Comparison of ENCODE assay signal across 7 mouse cellular contexts in genomic region chr7:15955509-15955908, GRCm38 (mm10). TPM values are rescaled to one million over a fixed set of nuclear protein-coding genes. Genes with fewer than 3 reads are reported as not detected.
DNase-seq lines count a peak whose midpoint lies in the region; ATAC-seq lines count a peak whose summit lies in the region.

No protein-coding gene starts in this region.

- H3K9me3 ChIP-seq in forebrain, embryonic 12.5 days, result no peaks in the 10 kb centered on the region
- no peaks in the 10 kb centered on the region for H3K9me3 ChIP-seq in intestine, embryonic 16.5 days (ENCODE audit: control insufficient read depth, low read length)
- H3K9me3 ChIP-seq in midbrain, embryonic 10.5 days (replicated peaks), result peaks cover 9% of the 10 kb centered on the region; the same call in 1 of the 2 replicates

- DNase-seq in midbrain, embryonic 10.5 days (ENCODE audit: low spot score), result no peak
- DNase-seq in embryo, embryonic 11 days, result no peak
- no peak for DNase-seq in retina, postnatal 1 day
- no peak for DNase-seq in layer of hippocampus, postnatal 10 days (ENCODE audit: low spot score in 2 of 2)

- no peaks in the 10 kb centered on the region for H3K36me3 ChIP-seq in forebrain, embryonic 12.5 days (replicated peaks)
- H3K36me3 ChIP-seq in intestine, embryonic 16.5 days (ENCODE audit: control insufficient read depth, insufficient read depth, low read length), result peaks cover 17% of the 10 kb centered on the region
- 0 out of 2 replicates have a peak, but pooled peaks cover 4% of the 10 kb centered on the region for H3K36me3 ChIP-seq in midbrain, embryonic 10.5 days

- 32% methylated on average over 5 of the region's 7 CpGs for WGBS in forebrain, embryonic 12.5 days
- 13% methylated on average over 7 of the region's 7 CpGs for WGBS in intestine, embryonic 16.5 days
- 17% methylated on average over 7 of the region's 7 CpGs for WGBS in midbrain, embryonic 10.5 days

- H3K27me3 ChIP-seq in forebrain, embryonic 12.5 days, result 0 out of 2 replicates have a peak, but pooled peaks cover 16% of the 10 kb centered on the region
- H3K27me3 ChIP-seq in intestine, embryonic 16.5 days (replicated peaks; ENCODE audit: control insufficient read depth, insufficient read depth, low read length), result no peaks in the 10 kb centered on the region
- H3K27me3 ChIP-seq in midbrain, embryonic 10.5 days (ENCODE audit: low read depth, poor library complexity, severe bottlenecking), result peaks cover 17% of the 10 kb centered on the region

- no peak overlapping the region for H3K27ac ChIP-seq in forebrain, embryonic 12.5 days
- H3K27ac ChIP-seq in intestine, embryonic 16.5 days (ENCODE audit: low read length), result peak overlapping the region; percentile 2; the same call in 1 of the 2 replicates
- H3K27ac ChIP-seq in midbrain, embryonic 10.5 days (replicated peaks), result peak overlapping the region; percentile 63

- peaks cover 7% of the 10 kb centered on the region; the same call in 1 of the 2 replicates for H3K4me1 ChIP-seq in forebrain, embryonic 12.5 days
- peaks cover 14% of the 10 kb centered on the region; the same call in 1 of the 2 replicates for H3K4me1 ChIP-seq in intestine, embryonic 16.5 days (ENCODE audit: control insufficient read depth, insufficient read depth, low read length)
- peaks cover 14% of the 10 kb centered on the region for H3K4me1 ChIP-seq in midbrain, embryonic 10.5 days

- H3K4me2 ChIP-seq in forebrain, embryonic 12.5 days, result peak overlapping the region; percentile 49
- H3K4me2 ChIP-seq in intestine, embryonic 16.5 days (ENCODE audit: low read depth, low read length), result peak overlapping the region; percentile 42

- peak overlapping the region; percentile 28 for H3K4me3 ChIP-seq in forebrain, embryonic 12.5 days (replicated peaks)
- H3K4me3 ChIP-seq in intestine, embryonic 16.5 days (ENCODE audit: low read length), result peak overlapping the region; percentile 20
- H3K4me3 ChIP-seq in midbrain, embryonic 10.5 days, result peak overlapping the region; percentile 49

- ATAC-seq in common myeloid progenitor, adult 5-6 weeks (replicated peaks; ENCODE audit: low read depth, poor library complexity, severe bottlenecking), result peak; percentile 33
- ATAC-seq in forebrain, embryonic 12.5 days (ENCODE audit: low FRiP score), result no peak
- peak; percentile 37; the same call in 1 of the 2 replicates for ATAC-seq in intestine, embryonic 16.5 days

- no peak overlapping the region for H3K9ac ChIP-seq in forebrain, embryonic 12.5 days
- peak overlapping the region; percentile 42; the same call in 1 of the 2 replicates for H3K9ac ChIP-seq in intestine, embryonic 16.5 days (ENCODE audit: low read depth, low read length)

RNA-seq across cellular contexts. Expression of gene Nop53, which starts 9.6 kb away (rescaled TPM):
- total RNA-seq in common myeloid progenitor, adult 5-6 weeks (2017), result 458 and 478 TPM in 2 replicates
- 165 and 169 TPM in 2 replicates for polyA plus RNA-seq in forebrain, embryonic 12.5 days (2016; fragmentation: Nextera tagmentation; extraction: Ambion mirVana)
- polyA plus RNA-seq in intestine, embryonic 16.5 days (2015; fragmentation: Nextera tagmentation; extraction: Ambion mirVana), result 153 and 156 TPM in 2 replicates
- polyA plus RNA-seq in midbrain, embryonic 10.5 days (2016; fragmentation: Nextera tagmentation; extraction: Ambion mirVana), result 181 and 183 TPM in 2 replicates
- total RNA-seq in layer of hippocampus, postnatal 10 days (2021), result 100 to 1,000 TPM; 126 to 135 TPM

RNA-seq across cellular contexts. Expression of gene Ehd2, which starts 11.9 kb away (rescaled TPM):
- 1.0 and 1.9 TPM in 2 replicates for total RNA-seq in common myeloid progenitor, adult 5-6 weeks (2017)
- 6.6 and 7.6 TPM in 2 replicates for polyA plus RNA-seq in forebrain, embryonic 12.5 days (2016; fragmentation: Nextera tagmentation; extraction: Ambion mirVana)
- 48.1 and 50.9 TPM in 2 replicates for polyA plus RNA-seq in intestine, embryonic 16.5 days (2015; fragmentation: Nextera tagmentation; extraction: Ambion mirVana)
- polyA plus RNA-seq in midbrain, embryonic 10.5 days (2016; fragmentation: Nextera tagmentation; extraction: Ambion mirVana), result 12.5 and 13.6 TPM in 2 replicates
- 10 to 100 TPM in 1 of 2 experiments, 1 to 10 TPM in 1; 8.6 to 14.0 TPM for total RNA-seq in layer of hippocampus, postnatal 10 days (2021)

RNA-seq across cellular contexts. Expression of gene Selenow, which starts 33.3 kb away (rescaled TPM):
- 42.3 and 56.5 TPM in 2 replicates for total RNA-seq in common myeloid progenitor, adult 5-6 weeks (2017)
- polyA plus RNA-seq in forebrain, embryonic 12.5 days (2016; fragmentation: Nextera tagmentation; extraction: Ambion mirVana), result 1,130 and 1,137 TPM in 2 replicates
- polyA plus RNA-seq in intestine, embryonic 16.5 days (2015; fragmentation: Nextera tagmentation; extraction: Ambion mirVana), result 646 and 660 TPM in 2 replicates
- polyA plus RNA-seq in midbrain, embryonic 10.5 days (2016; fragmentation: Nextera tagmentation; extraction: Ambion mirVana), result 864 and 990 TPM in 2 replicates
- total RNA-seq in layer of hippocampus, postnatal 10 days (2021), result 1,000 to 10,000 TPM; 1,327 to 1,522 TPM
